Mouse (Mus musculus) midbrain, embryonic 11.5 days (tissue): ENCODE data around the gene Cat. TPM values are rescaled to one million over a fixed set of nuclear protein-coding genes. Genes with fewer than 3 reads are reported as not detected.

ENCODE experiments used
- ATAC-seq: fragments of 200-750 bp; cut with Nextera tagmentation; 2 replicates; pipeline ENCODE4 v1.8.0; 2017; ENCODE audit warnings: moderate TSS enrichment, moderate library complexity; ENCODE audit not compliant: low FRiP score
- DNase-seq: peaks from one replicate; pipeline ENCODE4 v3.0.0; 2015; ENCODE audit warnings: low spot score; ENCODE audit errors: missing footprints
- H3K27ac ChIP-seq: fragments of 300-500 bp; sonication (generic); 2 replicates; pipeline ENCODE4 v1.5.1; 2014; ENCODE audit warnings: low read depth, low read length
- H3K27me3 ChIP-seq: fragments of 300-500 bp; sonication (generic); 2 replicates; pipeline ENCODE4 v1.6.1; 2014; ENCODE audit warnings: mild to moderate bottlenecking, low read length, moderate library complexity, mixed read lengths; ENCODE audit not compliant: control insufficient read depth, insufficient read depth
- H3K36me3 ChIP-seq: fragments of 300-500 bp; sonication (generic); 2 replicates; pipeline ENCODE4 v1.6.1; 2014; ENCODE audit warnings: mild to moderate bottlenecking, low read length, moderate library complexity, mixed read lengths; ENCODE audit not compliant: control insufficient read depth, insufficient read depth
- H3K4me1 ChIP-seq: fragments of 300-500 bp; sonication (generic); 2 replicates; pipeline ENCODE4 v1.6.1; 2014; ENCODE audit warnings: low read length; ENCODE audit not compliant: control insufficient read depth, insufficient read depth
- H3K4me2 ChIP-seq: fragments of 300-500 bp; sonication (generic); 2 replicates; pipeline ENCODE4 v1.6.1; 2014; ENCODE audit warnings: mild to moderate bottlenecking, moderate library complexity
- H3K4me3 ChIP-seq: fragments of 300-500 bp; sonication (generic); 2 replicates; pipeline ENCODE4 v1.5.1; 2014; ENCODE audit warnings: low read depth, low read length
- H3K9ac ChIP-seq: fragments of 300-500 bp; sonication (generic); 2 replicates; pipeline ENCODE4 v1.6.1; 2014; ENCODE audit warnings: low read length
- H3K9me3 ChIP-seq: fragments of 300-500 bp; sonication (generic); 2 replicates; pipeline ENCODE4 v1.6.1; 2016; ENCODE audit warnings: low read length; ENCODE audit not compliant: control insufficient read depth
- WGBS: fragments of 180-500 bp; shearing (Covaris S2); extraction: QIAGEN DNeasy Blood & Tissue Kit; methylation state at CpG from one replicate; pipeline ENCODE4 v1.1.7; 2014; 5-methylcytosine and 5-hydroxymethylcytosine counted together
- polyA plus RNA-seq: library from polyadenylated mRNA; unstranded; fragments of >200 nt; fragmentation: Nextera tagmentation; extraction: Ambion mirVana; gene quantifications from 2 replicates; pipeline ENCODE4 v1.2.1, GENCODE M21; 2014

Cat gene
- polyA plus RNA-seq, 1 experiment from 2014 or later = 149 TPM

GRCm38 (mm10) chr2:103455748-103456147, 29.2 kb downstream of the Cat start:
- no peak overlapping the region for H3K27ac ChIP-seq
- no peak overlapping the region for H3K4me2 ChIP-seq
- no peak overlapping the region for H3K9ac ChIP-seq
- no peak for DNase-seq
- 97% methylated on average over 7 of the region's 7 CpGs for WGBS
- no peaks in the 10 kb centered on the region for H3K4me1 ChIP-seq
- no peaks in the 10 kb centered on the region for H3K27me3 ChIP-seq
- ATAC-seq = no peak
- no peak overlapping the region for H3K4me3 ChIP-seq
- H3K9me3 ChIP-seq = no peaks in the 10 kb centered on the region
- peaks cover 9% of the 10 kb centered on the region for H3K36me3 ChIP-seq

DNA sequence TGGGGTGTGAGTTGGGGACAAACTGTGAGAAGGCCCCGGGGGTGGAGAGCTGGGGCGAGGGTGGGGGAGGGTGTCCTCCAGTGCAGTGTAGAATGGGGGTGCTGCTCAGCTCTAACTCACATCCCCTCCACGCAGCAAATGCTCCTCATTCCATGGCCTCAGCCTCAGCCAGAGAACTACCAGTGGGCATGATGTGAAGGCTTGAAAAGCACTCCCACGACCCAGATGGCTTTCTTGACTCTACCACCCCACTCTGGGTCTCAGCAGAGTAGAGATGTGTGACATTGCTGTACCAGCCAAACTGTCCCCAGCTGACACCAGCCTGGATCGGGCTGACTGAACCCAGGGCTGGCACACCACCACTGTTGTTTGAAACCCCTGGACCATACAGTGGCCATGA, 32.4 kb downstream of the Cat start:
- DNase-seq (peak; percentile 62), ATAC-seq (no peak)
- H3K9me3 ChIP-seq = no peaks in the 10 kb centered on the region
- no peaks in the 10 kb centered on the region for H3K4me1 ChIP-seq
- H3K27ac ChIP-seq = no peak overlapping the region
- H3K9ac ChIP-seq = no peak overlapping the region
- H3K4me2 ChIP-seq = no peak overlapping the region
- no peak overlapping the region for H3K4me3 ChIP-seq
- H3K27me3 ChIP-seq = no peaks in the 10 kb centered on the region
- WGBS = 90% methylated on average over 5 of the region's 5 CpGs
- peaks cover 9% of the 10 kb centered on the region for H3K36me3 ChIP-seq

DNA sequence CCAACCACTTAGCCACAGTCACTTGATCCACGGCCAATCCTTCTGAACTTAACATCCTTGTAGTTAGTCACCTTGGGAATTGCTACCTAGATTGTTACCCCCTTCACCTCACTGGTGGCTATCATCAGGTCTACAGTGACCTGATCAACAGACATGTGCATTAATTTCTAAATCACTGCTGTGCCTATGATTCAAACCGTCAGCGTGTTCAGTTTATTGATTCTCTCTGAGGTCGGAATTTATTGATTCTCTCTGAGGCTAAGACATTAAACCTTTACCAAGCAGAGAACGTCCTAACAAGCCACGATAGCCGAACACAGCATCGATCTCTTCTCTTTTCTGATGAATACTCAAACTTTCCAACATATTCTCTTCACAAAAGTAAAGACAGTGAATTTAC, 34.7 kb downstream of the Cat start:
- 91% methylated on average over 8 of the region's 8 CpGs for WGBS
- ATAC-seq = no peak
- Histone ChIP-seq H3K9ac (no peak overlapping the region), H3K36me3 (peaks cover 9% of the 10 kb centered on the region), H3K27ac (no peak overlapping the region), H3K27me3 (no peaks in the 10 kb centered on the region), H3K9me3 (no peaks in the 10 kb centered on the region), H3K4me1 (no peaks in the 10 kb centered on the region), H3K4me3 (no peak overlapping the region), H3K4me2 (no peak overlapping the region)
- peak; percentile 81 for DNase-seq

GRCm38 (mm10) chr2:103449813-103450212, 35.1 kb downstream of the Cat start:
- Histone ChIP-seq H3K4me2 (no peak overlapping the region), H3K27ac (no peak overlapping the region), H3K4me1 (no peaks in the 10 kb centered on the region), H3K36me3 (peaks cover 5% of the 10 kb centered on the region), H3K9me3 (no peaks in the 10 kb centered on the region), H3K27me3 (no peaks in the 10 kb centered on the region), H3K4me3 (no peak overlapping the region), H3K9ac (no peak overlapping the region)
- 88% methylated on average over 7 of the region's 7 CpGs for WGBS
- peak; percentile 62 for DNase-seq
- no peak for ATAC-seq

GRCm38 (mm10) chr2:103448947-103449560, 35.9 kb downstream of the Cat start:
- Histone ChIP-seq H3K27ac (no peak overlapping the region), H3K36me3 (peaks cover 5% of the 10 kb centered on the region; the same call in 1 of the 2 replicates), H3K4me3 (no peak overlapping the region), H3K4me1 (no peaks in the 10 kb centered on the region), H3K4me2 (no peak overlapping the region), H3K9ac (no peak overlapping the region), H3K27me3 (no peaks in the 10 kb centered on the region), H3K9me3 (no peaks in the 10 kb centered on the region)
- peak; percentile 60 for DNase-seq
- ATAC-seq = no peak
- WGBS = 71% methylated on average over 14 of the region's 14 CpGs

GRCm38 (mm10) chr2:103446326-103446725, 38.6 kb downstream of the Cat start:
- Histone ChIP-seq H3K4me3 (no peak overlapping the region), H3K27ac (no peak overlapping the region), H3K27me3 (no peaks in the 10 kb centered on the region), H3K9me3 (no peaks in the 10 kb centered on the region), H3K4me1 (no peaks in the 10 kb centered on the region), H3K9ac (no peak overlapping the region), H3K36me3 (no peaks in the 10 kb centered on the region), H3K4me2 (no peak overlapping the region)
- DNase-seq (peak; percentile 71), ATAC-seq (no peak)
- WGBS = 81% methylated on average over 6 of the region's 6 CpGs

DNA sequence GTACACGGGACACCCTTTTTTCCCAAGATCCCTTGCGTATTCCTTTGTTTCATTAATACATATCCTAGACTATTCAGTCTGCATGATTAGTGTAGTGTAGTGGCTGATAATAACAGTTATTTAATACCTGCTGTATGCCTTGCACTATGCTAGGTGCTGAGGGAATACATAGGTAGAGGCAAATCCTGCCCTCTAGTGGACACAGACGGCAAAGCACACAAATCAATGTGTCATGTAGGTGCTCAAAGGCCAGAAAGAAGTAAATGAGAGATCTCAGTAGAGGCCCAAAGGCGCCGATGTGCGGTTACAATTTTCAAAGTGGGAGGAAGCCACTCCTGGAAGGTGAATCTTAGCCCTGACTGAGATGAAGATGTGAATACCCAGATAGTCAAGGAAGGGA, 39.2 kb downstream of the Cat start:
- H3K4me3 ChIP-seq = no peak overlapping the region
- no peak overlapping the region for H3K27ac ChIP-seq
- H3K4me2 ChIP-seq = no peak overlapping the region
- no peaks in the 10 kb centered on the region for H3K27me3 ChIP-seq
- ATAC-seq (0 out of 2 replicates have a peak, but pooled peaks have one; percentile 16), DNase-seq (peak; percentile 90)
- H3K4me1 ChIP-seq = no peaks in the 10 kb centered on the region
- H3K9me3 ChIP-seq = no peaks in the 10 kb centered on the region
- no peak overlapping the region for H3K9ac ChIP-seq
- 69% methylated on average over 6 of the region's 6 CpGs for WGBS
- H3K36me3 ChIP-seq = no peaks in the 10 kb centered on the region

DNA sequence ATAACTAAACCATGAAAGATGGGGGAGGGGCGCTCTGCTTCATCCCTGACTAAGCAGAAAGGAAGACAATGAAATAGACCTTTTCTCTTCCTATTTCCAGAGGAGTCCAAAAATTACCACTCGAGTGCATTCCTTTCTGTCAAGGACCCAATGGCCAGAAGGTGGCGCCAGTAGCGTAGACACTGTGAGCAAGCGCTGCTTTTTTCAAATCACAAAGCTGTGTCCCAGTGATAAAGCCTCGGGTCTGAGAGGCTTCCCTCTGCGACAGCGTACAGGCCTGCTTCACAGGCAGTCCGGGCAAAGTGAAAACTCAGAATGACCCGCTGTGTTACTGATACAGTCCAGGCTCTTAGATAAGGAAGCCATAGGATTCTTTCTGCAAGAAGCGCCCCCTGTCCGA, 45.2 kb downstream of the Cat start:
- DNase-seq (peak; percentile 98), ATAC-seq (peak; percentile 67)
- peak overlapping the region; percentile 40 for H3K4me2 ChIP-seq
- H3K9me3 ChIP-seq = no peaks in the 10 kb centered on the region
- H3K4me3 ChIP-seq = no peak overlapping the region
- no peaks in the 10 kb centered on the region for H3K4me1 ChIP-seq
- no peak overlapping the region for H3K27ac ChIP-seq
- no peaks in the 10 kb centered on the region for H3K36me3 ChIP-seq
- WGBS = 7% methylated on average over 12 of the region's 12 CpGs
- peak overlapping the region; percentile 47 for H3K9ac ChIP-seq
- no peaks in the 10 kb centered on the region for H3K27me3 ChIP-seq

DNA sequence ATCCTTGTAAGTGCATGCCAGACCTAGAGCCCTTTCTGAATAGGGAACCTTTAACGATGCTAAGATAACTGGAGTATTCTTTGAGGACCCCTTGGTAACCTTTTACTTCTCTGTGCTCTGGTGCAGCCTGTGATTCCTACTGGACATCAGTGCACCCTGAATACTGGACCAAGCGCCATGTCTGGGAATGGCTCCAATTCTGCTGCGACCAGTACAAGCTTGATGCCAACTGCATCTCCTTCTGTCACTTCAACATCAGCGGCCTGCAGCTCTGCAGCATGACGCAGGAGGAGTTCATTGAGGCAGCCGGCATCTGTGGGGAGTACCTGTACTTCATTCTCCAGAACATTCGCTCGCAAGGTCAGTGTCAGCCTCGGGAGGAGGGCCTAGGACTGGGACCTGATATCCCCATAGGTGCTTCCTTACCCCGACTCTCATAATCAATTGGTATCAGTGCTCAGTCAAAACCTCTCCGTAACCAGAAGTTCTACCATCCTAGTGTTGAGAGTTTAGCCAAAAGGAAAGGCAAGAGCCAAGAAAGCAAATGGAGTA, 45.8 kb downstream of the Cat start:
- no peaks in the 10 kb centered on the region for H3K9me3 ChIP-seq
- no peak overlapping the region for H3K9ac ChIP-seq
- H3K4me1 ChIP-seq = no peaks in the 10 kb centered on the region
- H3K36me3 ChIP-seq = no peaks in the 10 kb centered on the region
- H3K27ac ChIP-seq = no peak overlapping the region
- H3K4me3 ChIP-seq = no peak overlapping the region
- ATAC-seq (no peak), DNase-seq (no peak)
- no peak overlapping the region for H3K4me2 ChIP-seq
- no peaks in the 10 kb centered on the region for H3K27me3 ChIP-seq
- whole genome bisulfite sequencing = 88% methylated on average over 11 of the region's 11 CpGs
